Mouse (Mus musculus) mouse trophoblast stem cell (cell line): Measurements from ENCODE around the gene Aldoc.
"Not testable (repeated sequence)": the region's sequence is repeated elsewhere in the genome, so short reads cannot be mapped to it uniquely, and the experiment has no call there.

Experiments used
- in situ Hi-C, 2 experiments: fragments of 300-500 bp; cut with MseI, MboI; formaldehyde crosslinking; loops; 2 replicates in 1 of 2; 3 replicates in 1 of 2; pipeline ENCODE4 v1.15.1; 2025

Aldoc gene

GRCm38 (mm10) chr11:78322860-78323259 lies at the start of gene Aldoc:
Aldoc (plus strand) TSS chr11:78322968.
- in situ Hi-C loops: no loop called here

GRCm38 (mm10) chr11:78275596-78275995 lies 47.2 kb upstream of the Aldoc start:
- in situ Hi-C loops: no loop called here

GRCm38 (mm10) chr11:78276169-78276568 lies 46.6 kb upstream of the Aldoc start:
- in situ Hi-C loops: not testable (repeated sequence)

GRCm38 (mm10) chr11:78278853-78279252 lies 43.9 kb upstream of the Aldoc start:
- in situ Hi-C loops: no loop called here

GRCm38 (mm10) chr11:78279586-78279985 lies 43.2 kb upstream of the Aldoc start:
- in situ Hi-C loops: no loop called here

GRCm38 (mm10) chr11:78289146-78289763 lies 33.5 kb upstream of the Aldoc start:
- in situ Hi-C loops: no loop called here

GRCm38 (mm10) chr11:78290654-78291053 lies 32.1 kb upstream of the Aldoc start, which contains the start of gene BC030499:
BC030499 (plus strand) TSS chr11:78290841.
- in situ Hi-C loops: no loop called here

GRCm38 (mm10) chr11:78294585-78294984 lies 28.2 kb upstream of the Aldoc start:
- in situ Hi-C loops: no loop called here

GRCm38 (mm10) chr11:78300917-78301316 lies 21.9 kb upstream of the Aldoc start:
- in situ Hi-C loops: no loop called here

- in situ Hi-C loops: no loop called here
Measured at GRCm38 (mm10) chr11:78301357-78302084, 21.2 kb upstream of the Aldoc start, which contains the start of gene Spag5. Spag5 (plus strand) TSS chr11:78301529.

GRCm38 (mm10) chr11:78305272-78305671 lies 17.5 kb upstream of the Aldoc start:
- in situ Hi-C loops: no loop called here

- in situ Hi-C loops: no loop called here
Measured at GRCm38 (mm10) chr11:78310861-78311511, 11.8 kb upstream of the Aldoc start.

GRCm38 (mm10) chr11:78313662-78314061 lies 9.1 kb upstream of the Aldoc start:
- in situ Hi-C loops: no loop called here

GRCm38 (mm10) chr11:78318411-78318810 lies 4.4 kb upstream of the Aldoc start:
- in situ Hi-C loops: no loop called here

- in situ Hi-C loops: no loop called here
Measured at GRCm38 (mm10) chr11:78322076-78322831, 514 bp upstream of the Aldoc start.

- in situ Hi-C loops: no loop called here
Measured at GRCm38 (mm10) chr11:78324000-78324785, 1.4 kb downstream of the Aldoc start.

- in situ Hi-C loops: no loop called here
Measured at GRCm38 (mm10) chr11:78324965-78325364, 2.2 kb downstream of the Aldoc start.

GRCm38 (mm10) chr11:78327215-78327614 lies 4.4 kb downstream of the Aldoc start:
- in situ Hi-C loops: no loop called here

GRCm38 (mm10) chr11:78327634-78328511 lies 5.1 kb downstream of the Aldoc start, which contains the start of gene Pigs:
Pigs (plus strand) TSS chr11:78328415.
- in situ Hi-C loops: no loop called here

- in situ Hi-C loops: no loop called here
Measured at GRCm38 (mm10) chr11:78328512-78329056, 5.8 kb downstream of the Aldoc start.
